In the genomic region with DNA sequence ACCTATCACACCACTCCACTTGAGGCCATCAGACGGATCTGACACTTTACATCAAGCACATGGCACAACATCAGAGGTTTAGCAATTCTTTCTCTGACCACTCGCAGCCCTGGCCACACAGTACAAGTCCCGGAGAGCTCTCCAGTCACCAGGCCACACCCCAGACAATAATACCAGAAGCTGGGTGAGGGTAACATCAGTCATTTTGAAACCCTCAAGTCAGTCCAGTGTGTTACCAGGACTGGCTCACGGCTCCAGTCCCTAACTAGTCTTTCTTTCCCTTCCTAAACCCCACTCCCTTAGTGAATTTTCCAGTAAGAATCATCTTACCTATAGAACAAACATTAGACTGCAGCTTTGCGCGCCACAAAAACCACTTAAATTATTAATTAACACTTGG, we compare ENCODE assay signal across 49 mouse cellular contexts. TPM values are rescaled to one million over a fixed set of nuclear protein-coding genes. Genes with fewer than 3 reads are reported as not detected.
"Had no signal": no experiment of that assay in that cellular context is flagged by ENCODE, and none has a peak within 500 bp of the region (broad histone marks: within the 10 kb centered on the region; RNA-seq: fewer than 3 reads in every experiment).

No protein-coding gene starts in this region.

- H3K9me3 ChIP-seq: heart, embryonic 10.5 days; heart, embryonic 12.5 days; heart, embryonic 13.5 days; heart, embryonic 15.5 days; hindbrain, embryonic 10.5 days; hindbrain, embryonic 12.5 days; hindbrain, embryonic 13.5 days; hindbrain, embryonic 15.5 days; intestine, embryonic 15.5 days had no signal

- H3K27ac ChIP-seq: heart, embryonic 10.5 days; heart, embryonic 13.5 days; heart, embryonic 15.5 days; hindbrain, embryonic 10.5 days; hindbrain, embryonic 12.5 days; hindbrain, embryonic 13.5 days; hindbrain, embryonic 14.5 days; hindbrain, embryonic 15.5 days; hindbrain, postnatal 0 days; intestine, embryonic 15.5 days; kidney, postnatal 0 days; layer of hippocampus, adult 2 months had no signal

- H3K9ac ChIP-seq: heart, embryonic 12.5 days; heart, embryonic 13.5 days; heart, embryonic 15.5 days; hindbrain, embryonic 12.5 days; hindbrain, embryonic 13.5 days; hindbrain, embryonic 14.5 days; hindbrain, embryonic 15.5 days; intestine, embryonic 15.5 days had no signal

- H3K27me3 ChIP-seq: intestine, embryonic 15.5 days had no signal

- ATAC-seq: hindbrain, embryonic 16.5 days; hindbrain, postnatal 0 days; inflammation-experienced regulatory T-cells, adult 6 months; intestine, embryonic 15.5 days; intestine, embryonic 16.5 days; intestine, postnatal 0 days had no signal

- H3K4me1 ChIP-seq: heart, embryonic 10.5 days; heart, embryonic 12.5 days; heart, embryonic 13.5 days; heart, embryonic 15.5 days; hindbrain, embryonic 10.5 days; hindbrain, embryonic 12.5 days; hindbrain, embryonic 13.5 days; hindbrain, embryonic 15.5 days; intestine, embryonic 15.5 days had no signal

- DNase-seq: heart, postnatal 10 days; heart, postnatal 14 days; heart, postnatal 36 days; heart, postnatal 4 days; kidney, adult 11 months; kidney, adult 18-20 months; kidney, adult 2 months; kidney, adult 8-10 months; kidney, adult 9 months; kidney, postnatal 10 days; kidney, postnatal 14 days; kidney, postnatal 25 days; kidney, postnatal 36 days; kidney, postnatal 4 days; layer of hippocampus, adult 9-11 months; layer of hippocampus, postnatal 36 days had no signal

- H3K4me3 ChIP-seq: heart, embryonic 10.5 days; heart, embryonic 12.5 days; heart, embryonic 13.5 days; heart, embryonic 15.5 days; hindbrain, embryonic 10.5 days; hindbrain, embryonic 12.5 days; hindbrain, embryonic 13.5 days; hindbrain, embryonic 15.5 days; intestine, embryonic 15.5 days; layer of hippocampus, adult 2 months had no signal

- H3K36me3 ChIP-seq: heart, embryonic 10.5 days; heart, embryonic 12.5 days; heart, embryonic 13.5 days; heart, embryonic 15.5 days; hindbrain, embryonic 10.5 days; hindbrain, embryonic 12.5 days; hindbrain, embryonic 13.5 days; hindbrain, embryonic 15.5 days; intestine, embryonic 15.5 days had no signal

- H3K4me2 ChIP-seq: heart, embryonic 11.5 days; heart, embryonic 12.5 days; heart, embryonic 13.5 days; heart, embryonic 15.5 days; hindbrain, embryonic 12.5 days; hindbrain, embryonic 13.5 days; hindbrain, embryonic 14.5 days; hindbrain, embryonic 15.5 days; intestine, embryonic 15.5 days had no signal

RNA-seq across cellular contexts. Expression of a gene that starts 22.6 kb away (rescaled TPM):
- total RNA-seq: heart, adult 8-10 months; heart, postnatal 10 days; heart, postnatal 14 days; heart, postnatal 25 days; heart, postnatal 36 days; heart, postnatal 4 days; hematopoietic stem cell, adult 5-6 weeks; hindbrain, postnatal 0 days; layer of hippocampus, adult 18-20 months; layer of hippocampus, adult 2 months; layer of hippocampus, adult 8-10 months; layer of hippocampus, postnatal 10 days; layer of hippocampus, postnatal 14 days; layer of hippocampus, postnatal 25 days; layer of hippocampus, postnatal 36 days had no signal
- polyA plus RNA-seq: heart, embryonic 10.5 days; heart, embryonic 11.5 days; heart, embryonic 12.5 days; heart, embryonic 13.5 days; heart, embryonic 14.5 days; heart, embryonic 15.5 days; heart, embryonic 16.5 days; heart, postnatal 0 days; hindbrain, embryonic 10.5 days; hindbrain, embryonic 11.5 days; hindbrain, embryonic 12.5 days; hindbrain, embryonic 13.5 days; hindbrain, embryonic 14.5 days; hindbrain, embryonic 15.5 days; hindbrain, embryonic 16.5 days; hindbrain, postnatal 0 days; inflammation-experienced regulatory T-cells, adult 6 months; intestine, embryonic 14.5 days; intestine, embryonic 15.5 days; intestine, embryonic 16.5 days; intestine, postnatal 0 days; kidney, adult 2 months; kidney, embryonic 14.5 days; large intestine, adult 2 months had no signal

RNA-seq across cellular contexts. Expression of a gene that starts 36.7 kb away (rescaled TPM):
- total RNA-seq: heart, postnatal 10 days; heart, postnatal 14 days; heart, postnatal 25 days; heart, postnatal 36 days; heart, postnatal 4 days; hematopoietic stem cell, adult 5-6 weeks; layer of hippocampus, adult 18-20 months; layer of hippocampus, adult 8-10 months; layer of hippocampus, postnatal 36 days had no signal
- polyA plus RNA-seq: heart, embryonic 10.5 days; heart, embryonic 11.5 days; heart, embryonic 12.5 days; heart, embryonic 13.5 days; heart, embryonic 14.5 days; heart, embryonic 15.5 days; heart, postnatal 0 days; hindbrain, embryonic 14.5 days; hindbrain, postnatal 0 days; inflammation-experienced regulatory T-cells, adult 6 months; intestine, embryonic 14.5 days; intestine, embryonic 15.5 days; intestine, embryonic 16.5 days; intestine, postnatal 0 days had no signal
